Mouse (Mus musculus): Measurements from ENCODE around the gene Csf1. TPM values are rescaled to one million over a fixed set of nuclear protein-coding genes. Genes with fewer than 3 reads are reported as not detected.

The Csf1 gene
- polyA plus RNA-seq, 1 experiment from 2014 or later, result 7.2 TPM

DNA sequence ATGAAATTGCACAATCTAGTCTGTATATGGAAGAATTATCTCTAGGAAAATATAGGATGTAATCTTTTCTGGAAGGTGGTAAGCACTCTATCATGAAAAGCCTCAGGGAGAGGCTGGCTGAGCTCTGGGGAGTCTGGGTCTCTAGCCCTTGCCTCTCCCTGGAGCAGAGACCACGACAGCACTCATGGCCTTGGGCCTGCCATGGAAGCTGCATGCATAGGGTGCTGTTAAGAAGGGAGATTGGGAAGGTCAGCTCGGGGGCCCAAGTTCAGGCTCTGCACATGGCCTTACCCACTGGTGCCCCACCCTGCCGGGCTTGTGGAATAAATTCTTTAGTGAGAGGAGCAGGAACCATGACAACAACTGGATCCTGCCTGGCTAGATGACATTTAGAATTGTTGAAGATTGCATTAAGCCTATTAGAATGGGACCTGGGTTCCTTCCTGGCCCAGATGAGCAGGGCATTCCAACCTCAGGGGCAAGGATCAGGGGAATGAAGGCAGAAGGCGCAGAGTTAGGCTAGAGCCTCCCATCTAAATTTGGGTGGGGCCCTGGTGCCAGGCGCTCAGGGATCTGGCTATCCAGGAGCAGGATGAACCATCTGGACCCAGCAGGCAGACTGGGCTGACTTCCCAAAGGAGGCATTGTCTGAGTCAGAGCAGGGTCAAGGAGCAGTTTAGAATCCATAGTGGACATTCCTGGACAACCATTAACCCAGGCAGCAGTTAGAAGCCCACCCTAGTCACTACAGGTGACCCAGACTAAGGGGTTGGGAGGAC, 4.4 kb downstream of the Csf1 start:
- Histone ChIP-seq H3K27ac (no peak overlapping the region), H3K4me1 (replicated peaks) (peaks cover 44% of the 10 kb centered on the region)

GRCm38 (mm10) chr3:107754632-107755031, 5.6 kb downstream of the Csf1 start:
- H3K36me3 ChIP-seq, result peaks cover 45% of the 10 kb centered on the region
- 42% methylated on average over 3 of the region's 3 CpGs for WGBS
- peak; percentile 50 for DNase-seq (ENCODE audit: low spot score)

More for the DNA sequence above, 4.4 kb downstream of the Csf1 start:
- Histone ChIP-seq H3K36me3 (peaks cover 34% of the 10 kb centered on the region), H3K9me3 (no peaks in the 10 kb centered on the region), H3K27me3 (ENCODE audit: insufficient read depth, poor library complexity, severe bottlenecking) (peaks cover 6% of the 10 kb centered on the region; the same call in 1 of the 2 replicates), H3K4me3 (no peak overlapping the region)
- DNase-seq (ENCODE audit: low spot score), result no peak
- 76% methylated on average over 5 of the region's 5 CpGs for WGBS

DNA sequence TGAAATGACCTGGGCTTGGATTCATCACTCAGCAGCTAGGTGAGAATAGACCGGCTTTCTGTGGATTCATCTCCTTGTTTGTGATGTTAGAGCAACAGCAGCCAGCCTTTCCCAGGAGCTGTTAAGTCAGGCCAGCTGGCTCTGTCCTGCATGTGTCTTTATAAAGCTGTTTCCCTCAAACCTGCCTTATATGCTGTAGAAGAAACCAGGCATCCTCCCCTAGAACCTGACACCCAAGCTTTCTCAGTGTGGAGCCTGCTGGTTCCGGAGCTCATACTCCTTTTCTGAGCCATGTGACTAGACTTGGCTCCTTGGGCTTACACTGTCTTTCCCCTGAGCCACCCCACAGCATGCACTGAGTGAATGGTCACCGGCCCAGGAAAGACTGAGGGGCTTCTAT, 8.7 kb downstream of the Csf1 start:
- Histone ChIP-seq H3K9me3 (no peaks in the 10 kb centered on the region), H3K4me1 (replicated peaks) (peaks cover 10% of the 10 kb centered on the region), H3K27me3 (ENCODE audit: insufficient read depth, poor library complexity, severe bottlenecking) (no peaks in the 10 kb centered on the region), H3K27ac (no peak overlapping the region), H3K36me3 (peaks cover 66% of the 10 kb centered on the region), H3K4me3 (no peak overlapping the region)
- DNase-seq (ENCODE audit: low spot score), result no peak
- 79% methylated on average over 3 of the region's 3 CpGs for WGBS

More at GRCm38 (mm10) chr3:107754632-107755031, 5.6 kb downstream of the Csf1 start:
- Histone ChIP-seq H3K4me3 (no peak overlapping the region), H3K9me3 (no peaks in the 10 kb centered on the region), H3K27me3 (ENCODE audit: insufficient read depth, poor library complexity, severe bottlenecking) (peaks cover 3% of the 10 kb centered on the region; the same call in 1 of the 2 replicates), H3K27ac (no peak overlapping the region), H3K4me1 (replicated peaks) (peaks cover 35% of the 10 kb centered on the region)

GRCm38 (mm10) chr3:107750775-107751540, 9.3 kb downstream of the Csf1 start:
- peaks cover 4% of the 10 kb centered on the region for H3K4me1 ChIP-seq (replicated peaks)
- no peak overlapping the region for H3K27ac ChIP-seq
- DNase-seq (ENCODE audit: low spot score), result no peak
- WGBS, result 80% methylated on average over 9 of the region's 9 CpGs
- H3K36me3 ChIP-seq, result peaks cover 72% of the 10 kb centered on the region
- no peak overlapping the region for H3K4me3 ChIP-seq
- no peaks in the 10 kb centered on the region for H3K27me3 ChIP-seq (ENCODE audit: insufficient read depth, poor library complexity, severe bottlenecking)
- H3K9me3 ChIP-seq, result no peaks in the 10 kb centered on the region

- 0 out of 2 replicates have a peak overlapping the region, but pooled peaks have one; percentile 14 for H3K27ac ChIP-seq
- peaks cover 81% of the 10 kb centered on the region for H3K36me3 ChIP-seq
- H3K27me3 ChIP-seq (ENCODE audit: insufficient read depth, poor library complexity, severe bottlenecking), result no peaks in the 10 kb centered on the region
- no peaks in the 10 kb centered on the region for H3K4me1 ChIP-seq (replicated peaks)
- H3K4me3 ChIP-seq, result no peak overlapping the region
- DNase-seq (ENCODE audit: low spot score), result no peak
- 95% methylated on average over 4 of the region's 4 CpGs for WGBS
- H3K9me3 ChIP-seq, result no peaks in the 10 kb centered on the region
These were observed 10.8 kb downstream of the Csf1 start for GRCm38 (mm10) chr3:107749446-107749845.

GRCm38 (mm10) chr3:107748260-107748955, 11.9 kb downstream of the Csf1 start:
- Histone ChIP-seq H3K36me3 (peaks cover 71% of the 10 kb centered on the region), H3K4me1 (replicated peaks) (peaks cover 6% of the 10 kb centered on the region), H3K9me3 (no peaks in the 10 kb centered on the region), H3K27ac (no peak overlapping the region), H3K4me3 (no peak overlapping the region), H3K27me3 (ENCODE audit: insufficient read depth, poor library complexity, severe bottlenecking) (no peaks in the 10 kb centered on the region)
- DNase-seq (ENCODE audit: low spot score), result no peak
- 85% methylated on average over 14 of the region's 14 CpGs for WGBS

DNA sequence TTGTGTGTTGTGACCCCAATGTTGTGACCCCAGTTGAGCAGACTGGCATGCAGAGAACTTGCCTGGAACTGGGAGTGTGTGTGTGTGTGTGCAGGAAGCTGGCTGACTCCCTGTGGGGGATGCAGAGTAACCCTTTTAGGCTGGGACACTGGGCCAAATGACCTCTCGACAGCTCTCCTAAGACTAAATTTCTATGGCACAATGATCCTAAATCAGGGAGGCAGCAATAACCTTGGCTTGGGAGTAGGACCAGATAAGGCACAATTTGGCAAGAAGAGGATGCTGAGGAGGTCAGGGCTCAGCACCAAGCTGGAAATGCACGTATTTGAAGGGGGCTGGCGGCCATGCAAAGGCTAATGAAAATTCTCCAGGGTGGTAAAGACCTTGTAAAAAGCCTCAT, 14.2 kb downstream of the Csf1 start:
- no peak overlapping the region for H3K27ac ChIP-seq
- no peaks in the 10 kb centered on the region for H3K9me3 ChIP-seq
- peaks cover 58% of the 10 kb centered on the region for H3K36me3 ChIP-seq
- H3K27me3 ChIP-seq (ENCODE audit: insufficient read depth, poor library complexity, severe bottlenecking), result no peaks in the 10 kb centered on the region
- WGBS, result 90% methylated on average over 3 of the region's 3 CpGs
- H3K4me1 ChIP-seq (replicated peaks), result peaks cover 30% of the 10 kb centered on the region
- no peak overlapping the region for H3K4me3 ChIP-seq
- no peak for DNase-seq (ENCODE audit: low spot score)

DNA sequence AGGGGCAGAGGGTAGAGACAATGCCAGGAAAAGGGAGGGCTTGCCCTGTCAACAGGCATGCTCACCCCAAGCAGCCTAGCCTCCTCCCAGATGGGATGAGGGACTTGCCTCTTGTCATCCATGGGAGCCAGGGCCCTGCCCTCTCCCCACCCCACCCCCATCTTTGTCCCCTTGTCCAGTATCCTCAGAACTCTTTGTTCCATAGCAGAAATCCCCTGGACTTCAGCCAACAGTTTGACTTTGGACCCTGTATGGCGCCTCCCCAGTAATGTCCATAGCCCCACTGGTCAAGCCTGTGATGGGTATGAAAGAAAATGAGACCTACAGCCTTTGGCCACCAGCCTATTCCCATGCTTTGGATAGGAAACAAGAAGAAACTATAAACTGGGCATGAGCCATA, 16.6 kb downstream of the Csf1 start:
- no peak for DNase-seq (ENCODE audit: low spot score)
- Histone ChIP-seq H3K27me3 (ENCODE audit: insufficient read depth, poor library complexity, severe bottlenecking) (no peaks in the 10 kb centered on the region), H3K9me3 (no peaks in the 10 kb centered on the region), H3K4me3 (no peak overlapping the region), H3K36me3 (peaks cover 37% of the 10 kb centered on the region), H3K27ac (peak overlapping the region; percentile 86), H3K4me1 (replicated peaks) (peaks cover 49% of the 10 kb centered on the region)
- 98% methylated on average over 1 of the region's 1 CpGs for WGBS

DNA sequence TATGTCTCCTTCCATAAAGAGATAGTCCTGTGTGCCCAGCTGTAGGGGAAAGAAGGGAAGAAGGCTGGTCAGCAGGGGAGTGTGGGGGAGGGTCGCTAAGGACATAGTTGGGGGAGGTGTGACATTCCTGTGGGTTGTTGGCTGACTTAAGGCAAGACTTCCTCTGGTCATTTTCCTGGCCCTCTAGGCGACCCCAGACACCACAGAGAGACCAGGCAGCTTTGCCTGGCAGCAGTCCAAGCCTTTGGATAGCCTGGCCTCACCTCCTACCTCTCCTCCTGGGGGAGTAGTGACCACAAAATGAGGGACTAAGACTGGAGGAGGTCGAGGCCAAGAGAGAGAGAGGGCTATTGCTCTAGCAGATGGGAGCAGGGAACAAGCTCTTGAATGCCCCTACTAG, 17.2 kb downstream of the Csf1 start:
- Histone ChIP-seq H3K36me3 (peaks cover 31% of the 10 kb centered on the region), H3K27me3 (ENCODE audit: insufficient read depth, poor library complexity, severe bottlenecking) (no peaks in the 10 kb centered on the region), H3K27ac (peak overlapping the region; percentile 86), H3K4me1 (replicated peaks) (peaks cover 49% of the 10 kb centered on the region), H3K9me3 (no peaks in the 10 kb centered on the region), H3K4me3 (no peak overlapping the region)
- no peak for DNase-seq (ENCODE audit: low spot score)
- 35% methylated on average over 3 of the region's 3 CpGs for WGBS

DNA sequence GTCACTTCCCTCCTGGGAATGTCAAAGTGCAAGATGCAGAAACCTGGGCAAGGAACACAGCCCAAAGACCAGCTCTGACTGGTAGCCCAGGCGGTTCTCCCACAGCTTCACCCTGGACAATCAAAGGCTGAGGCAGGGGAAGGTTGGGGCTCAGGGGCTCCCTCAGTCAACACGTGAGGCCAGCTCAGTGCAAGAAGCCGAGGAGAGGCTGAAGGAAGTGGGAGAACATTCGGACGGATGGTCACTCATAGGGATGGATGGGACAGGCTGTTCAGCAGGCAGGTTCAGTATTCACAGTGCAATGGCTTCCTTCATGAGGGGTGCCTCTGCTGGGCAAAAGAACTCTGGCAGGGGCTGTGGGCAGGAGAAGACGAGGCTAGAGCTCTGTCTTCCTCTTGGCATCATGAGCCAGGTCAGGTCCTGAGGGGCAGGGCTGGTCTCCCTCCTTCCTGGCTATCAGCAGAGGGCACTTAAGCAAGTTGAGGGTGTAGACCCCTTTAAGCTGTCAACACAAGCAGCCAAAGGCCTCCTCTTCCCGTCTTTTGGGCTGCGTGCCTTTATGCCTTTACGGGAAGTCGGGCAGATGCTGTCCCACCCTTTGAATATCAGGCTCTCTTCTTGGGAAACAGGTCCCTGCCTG, 18.1 kb downstream of the Csf1 start:
- Histone ChIP-seq H3K9me3 (no peaks in the 10 kb centered on the region), H3K36me3 (peaks cover 30% of the 10 kb centered on the region), H3K27me3 (ENCODE audit: insufficient read depth, poor library complexity, severe bottlenecking) (no peaks in the 10 kb centered on the region), H3K4me3 (no peak overlapping the region), H3K4me1 (replicated peaks) (peaks cover 49% of the 10 kb centered on the region), H3K27ac (peak overlapping the region; percentile 86)
- 90% methylated on average over 10 of the region's 10 CpGs for WGBS
- DNase-seq (ENCODE audit: low spot score), result no peak

DNA sequence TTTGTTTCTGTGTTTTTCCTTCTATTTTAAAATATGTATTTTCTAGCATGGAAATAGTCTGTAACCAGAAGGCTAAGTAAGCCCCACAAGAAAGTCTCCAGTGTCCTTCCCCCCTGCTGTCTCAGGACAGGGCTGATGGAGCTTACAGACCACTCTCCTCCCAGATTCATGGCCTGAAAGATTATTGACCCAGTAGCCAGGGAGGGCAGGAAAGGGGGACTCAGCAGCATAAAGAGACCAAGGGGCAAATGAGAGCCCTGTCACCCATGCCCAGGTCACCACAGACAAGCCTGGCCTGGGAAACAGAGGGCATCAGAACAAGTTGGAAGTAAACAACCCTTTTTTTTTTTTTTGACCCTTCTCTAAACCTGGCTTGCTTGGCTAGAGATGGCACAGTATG, 18.9 kb downstream of the Csf1 start:
- Histone ChIP-seq H3K4me3 (no peak overlapping the region), H3K9me3 (no peaks in the 10 kb centered on the region), H3K27ac (peak overlapping the region; percentile 86), H3K27me3 (ENCODE audit: insufficient read depth, poor library complexity, severe bottlenecking) (no peaks in the 10 kb centered on the region), H3K36me3 (peaks cover 23% of the 10 kb centered on the region), H3K4me1 (replicated peaks) (peaks cover 49% of the 10 kb centered on the region)
- no peak for DNase-seq (ENCODE audit: low spot score)

DNA sequence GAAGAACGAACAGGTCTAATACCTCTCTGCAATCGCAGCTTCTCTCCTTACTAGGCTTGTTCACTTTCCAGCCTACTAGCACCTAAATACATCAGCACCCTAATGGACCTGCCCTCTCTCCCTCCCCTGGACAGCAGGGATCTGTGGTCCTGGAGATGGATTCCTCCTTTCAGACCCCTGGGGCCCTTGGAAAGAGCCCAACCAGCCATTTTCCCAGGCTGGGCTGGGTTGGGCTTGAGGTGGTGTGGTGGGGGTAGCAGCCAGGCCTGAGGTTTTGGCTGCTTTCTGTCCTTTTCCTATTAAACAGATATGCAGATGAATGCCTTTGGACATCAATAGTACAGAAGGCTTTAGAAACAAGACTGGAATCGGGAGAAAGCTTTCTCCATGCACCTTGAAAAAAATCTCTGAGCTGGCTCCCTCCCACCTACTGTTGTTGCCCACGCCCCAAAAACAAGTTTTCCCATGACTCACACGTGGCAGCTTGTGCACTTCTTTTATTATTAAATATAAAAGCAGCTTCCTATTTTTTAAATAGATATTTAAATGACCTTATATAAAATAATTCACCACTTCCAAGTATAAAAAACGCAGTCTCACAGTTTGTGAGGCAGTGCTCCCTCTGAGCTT, 19.6 kb downstream of the Csf1 start:
- Histone ChIP-seq H3K27ac (peak overlapping the region; percentile 86), H3K4me1 (replicated peaks) (peaks cover 49% of the 10 kb centered on the region), H3K4me3 (no peak overlapping the region), H3K27me3 (ENCODE audit: insufficient read depth, poor library complexity, severe bottlenecking) (no peaks in the 10 kb centered on the region), H3K9me3 (no peaks in the 10 kb centered on the region), H3K36me3 (peaks cover 16% of the 10 kb centered on the region)
- WGBS, result 8% methylated on average over 6 of the region's 6 CpGs
- DNase-seq (ENCODE audit: low spot score), result peak; percentile 86

Data from hindbrain, embryonic 10.5 days (tissue).